Mouse (Mus musculus) urinary bladder, postnatal 14 days (tissue): ENCODE measurements around the gene Cmtm4.

ENCODE experiments used
- DNase-seq: peaks from one replicate; pipeline ENCODE4 v3.0.0; 2021; ENCODE audit warnings: low spot score

The Cmtm4 gene

GRCm38 (mm10) chr8:104395703-104396357, at the start of gene Cmtm4:
TSS of gene Cmtm4 (minus strand) at chr8:104395807.
- DNase-seq = peak; percentile 69

GRCm38 (mm10) chr8:104445248-104445647, 49.6 kb upstream of the Cmtm4 start:
- no peak for DNase-seq

- DNase-seq = no peak
These were observed 47.6 kb upstream of the Cmtm4 start for GRCm38 (mm10) chr8:104443125-104443679.

- peak; percentile 93 for DNase-seq
These were observed 46.9 kb upstream of the Cmtm4 start, which contains the start of gene Dync1li2 for GRCm38 (mm10) chr8:104442299-104443124. TSS of gene Dync1li2 (minus strand) at chr8:104443047.

- no peak for DNase-seq
These were observed 46.0 kb upstream of the Cmtm4 start for GRCm38 (mm10) chr8:104441613-104442012.

GRCm38 (mm10) chr8:104439461-104439860, 43.9 kb upstream of the Cmtm4 start:
- no peak for DNase-seq

- DNase-seq = no peak
These were observed 42.0 kb upstream of the Cmtm4 start for GRCm38 (mm10) chr8:104437494-104438135.

- DNase-seq = no peak
These were observed 41.0 kb upstream of the Cmtm4 start for GRCm38 (mm10) chr8:104436591-104436990.

GRCm38 (mm10) chr8:104436038-104436437, 40.4 kb upstream of the Cmtm4 start:
- DNase-seq = peak; percentile 98

GRCm38 (mm10) chr8:104434826-104435354, 39.3 kb upstream of the Cmtm4 start:
- DNase-seq = no peak

GRCm38 (mm10) chr8:104434275-104434674, 38.7 kb upstream of the Cmtm4 start:
- no peak for DNase-seq

GRCm38 (mm10) chr8:104433191-104433842, 37.7 kb upstream of the Cmtm4 start:
- DNase-seq = no peak

- no peak for DNase-seq
These were observed 37.0 kb upstream of the Cmtm4 start for GRCm38 (mm10) chr8:104432656-104433055.

- no peak for DNase-seq
These were observed 34.6 kb upstream of the Cmtm4 start for GRCm38 (mm10) chr8:104430230-104430629.

GRCm38 (mm10) chr8:104427703-104428102, 32.1 kb upstream of the Cmtm4 start:
- no peak for DNase-seq

- DNase-seq = no peak
These were observed 26.7 kb upstream of the Cmtm4 start for GRCm38 (mm10) chr8:104422313-104422712.

GRCm38 (mm10) chr8:104416022-104416421, 20.4 kb upstream of the Cmtm4 start:
- no peak for DNase-seq

- DNase-seq = no peak
These were observed 18.6 kb upstream of the Cmtm4 start for GRCm38 (mm10) chr8:104414204-104414603.

- no peak for DNase-seq
These were observed 18.2 kb upstream of the Cmtm4 start for GRCm38 (mm10) chr8:104413770-104414169.

- no peak for DNase-seq
These were observed 17.4 kb upstream of the Cmtm4 start for GRCm38 (mm10) chr8:104412805-104413532.

GRCm38 (mm10) chr8:104411972-104412371, 16.4 kb upstream of the Cmtm4 start:
- no peak for DNase-seq
